Mouse (Mus musculus) urinary bladder, postnatal 4 days (tissue): ENCODE data around the gene Tspan31.

ENCODE experiments used
- DNase-seq, 2 experiments: peaks; one replicate each; pipeline ENCODE4 v3.0.0; 2021 to 2022; ENCODE audit warnings: low spot score in 2 of 2

The Tspan31 gene

GRCm38 (mm10) chr10:127070190-127071121, at the start of gene Tspan31:
TSS of gene Tspan31 (minus strand) at chr10:127070264.
- DNase-seq, result peak; percentile 83 to 85

- no peak for DNase-seq
Measured at GRCm38 (mm10) chr10:127119229-127119628, 49.2 kb upstream of the Tspan31 start.

DNA sequence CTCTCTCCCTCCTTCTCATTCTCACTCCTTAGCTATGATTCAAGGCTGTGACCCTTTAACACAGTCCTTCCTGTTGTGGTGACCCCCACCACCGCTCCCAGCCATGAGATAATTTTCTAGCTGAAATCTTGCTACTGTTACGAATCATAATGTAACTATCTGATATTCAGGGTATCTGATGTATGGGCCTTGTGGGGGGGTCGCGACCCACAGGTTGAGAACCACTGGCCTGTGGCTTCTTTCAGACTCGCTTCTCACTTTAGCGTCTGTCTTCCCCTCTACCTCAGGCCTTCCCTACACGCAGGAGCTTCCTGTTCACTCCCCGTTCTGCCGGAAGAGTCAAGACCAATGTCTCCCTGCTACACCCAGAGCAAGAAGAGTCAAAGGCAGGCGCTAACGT, 48.4 kb upstream of the Tspan31 start:
- no peak for DNase-seq

DNA sequence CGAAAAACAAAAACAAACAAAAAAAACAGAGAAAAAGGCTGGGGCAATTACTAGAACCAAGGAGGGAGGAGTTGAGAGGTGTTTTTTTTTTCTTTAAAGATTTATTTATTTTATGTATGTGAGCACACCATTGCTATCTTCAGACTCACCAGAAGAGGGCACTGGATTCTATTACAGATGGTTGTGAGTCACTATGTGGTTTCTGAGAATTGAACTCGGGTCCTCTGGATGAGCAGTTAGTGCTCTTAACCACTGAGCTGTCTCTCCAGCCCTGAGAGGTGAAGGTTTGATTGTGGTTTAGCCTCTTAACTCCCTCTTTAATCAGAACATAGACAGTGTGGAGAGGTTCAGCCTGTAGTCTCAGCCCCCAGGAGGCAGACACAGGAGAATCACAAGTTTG, 45.0 kb upstream of the Tspan31 start:
- no peak for DNase-seq

DNA sequence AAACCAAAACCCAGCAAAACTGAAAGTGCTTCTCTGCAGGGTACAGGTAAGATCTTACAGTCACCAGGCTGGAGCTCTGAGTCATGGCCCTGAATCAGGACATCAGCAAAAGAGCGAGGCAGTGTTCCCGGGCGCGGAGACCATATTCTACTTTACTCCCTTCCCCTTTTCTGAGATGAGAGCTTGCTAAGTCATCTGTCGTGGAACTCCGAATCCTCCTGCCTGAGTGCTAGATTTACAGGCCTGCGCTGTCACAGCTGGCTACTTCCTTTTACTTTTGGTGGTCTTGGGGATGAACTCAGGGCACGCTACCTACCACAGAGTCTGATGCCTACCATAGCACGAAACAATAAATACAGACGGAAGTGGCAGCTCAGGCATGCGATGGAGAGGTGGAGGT, 44.3 kb upstream of the Tspan31 start:
- DNase-seq, result no peak

DNA sequence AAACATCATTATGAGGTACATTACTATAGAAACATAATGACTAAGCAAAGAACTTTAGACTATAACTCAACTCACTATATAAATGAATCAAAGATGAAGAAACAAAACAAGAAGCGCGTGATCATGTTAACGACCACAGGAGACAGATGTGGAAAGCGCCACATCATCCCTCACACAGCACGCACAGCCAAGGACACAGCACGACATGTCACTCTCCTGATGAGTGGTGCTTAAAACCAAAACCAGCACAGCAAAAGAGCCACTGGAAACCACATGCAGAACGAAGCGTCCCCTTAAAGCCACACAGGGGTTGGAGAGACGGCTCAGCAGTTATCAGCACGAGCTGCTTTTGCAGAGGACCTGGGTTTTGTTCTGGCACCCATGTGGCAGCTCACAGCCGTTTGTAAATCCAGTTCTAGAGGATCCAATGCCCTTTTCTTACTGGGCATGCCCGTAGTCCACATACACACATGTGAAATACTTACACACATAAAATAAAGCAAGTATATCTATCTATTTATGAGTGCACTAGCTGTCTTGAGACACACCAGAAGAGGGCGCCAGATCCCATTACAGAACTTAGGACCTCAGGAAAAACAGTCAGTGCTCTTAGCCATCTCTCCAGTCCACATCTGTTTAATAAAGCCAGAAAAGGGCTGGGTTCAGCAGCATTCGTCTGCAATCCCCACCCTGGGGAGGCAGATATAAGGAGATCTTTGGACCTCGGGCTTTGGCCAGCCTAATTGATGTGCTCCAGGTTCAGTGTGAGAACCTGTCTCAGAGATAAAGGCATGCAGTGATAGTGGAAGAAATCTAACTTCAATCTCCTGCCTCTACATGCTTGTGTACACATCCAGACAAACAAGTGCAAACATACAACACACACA, 41.2 kb upstream of the Tspan31 start:
- DNase-seq, result no peak

- DNase-seq, result no peak
Measured at GRCm38 (mm10) chr10:127108262-127108583, 38.2 kb upstream of the Tspan31 start.

DNA sequence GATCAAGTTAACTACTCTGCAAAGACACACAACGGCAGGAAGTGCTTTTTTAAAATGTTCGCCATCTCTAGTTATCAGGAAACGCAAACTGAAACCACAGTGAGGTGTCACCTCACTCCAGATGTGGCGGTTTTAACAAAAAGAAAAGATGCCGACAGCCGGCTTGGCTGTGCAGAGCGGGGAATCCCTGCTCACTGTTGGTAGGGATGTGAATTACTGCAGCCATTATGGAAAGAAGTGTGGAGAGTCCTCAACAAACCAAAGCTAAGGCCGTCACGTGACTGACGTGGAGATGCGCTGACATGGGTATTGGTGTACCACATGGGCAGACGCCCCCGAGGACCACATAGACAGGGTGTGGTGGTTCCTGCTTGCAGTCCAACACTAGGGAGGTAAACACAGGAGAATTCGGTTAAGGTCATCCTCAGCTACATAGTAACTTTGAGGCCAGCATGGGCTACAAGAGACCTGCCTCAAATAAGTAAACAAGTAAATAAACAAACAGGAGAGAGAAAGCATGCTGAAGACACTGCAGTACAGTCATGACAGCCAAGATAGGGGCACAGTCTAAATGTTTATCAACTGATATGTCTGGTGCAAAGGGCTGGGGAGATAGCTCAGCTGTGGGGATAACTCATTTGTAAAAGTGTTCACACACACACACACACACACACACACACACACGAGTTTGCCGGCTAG, 37.6 kb upstream of the Tspan31 start:
- DNase-seq, result no peak

- DNase-seq, result no peak
Measured at GRCm38 (mm10) chr10:127103631-127104030, 33.6 kb upstream of the Tspan31 start.

- no peak for DNase-seq
Measured at GRCm38 (mm10) chr10:127101151-127101550, 31.1 kb upstream of the Tspan31 start.

DNA sequence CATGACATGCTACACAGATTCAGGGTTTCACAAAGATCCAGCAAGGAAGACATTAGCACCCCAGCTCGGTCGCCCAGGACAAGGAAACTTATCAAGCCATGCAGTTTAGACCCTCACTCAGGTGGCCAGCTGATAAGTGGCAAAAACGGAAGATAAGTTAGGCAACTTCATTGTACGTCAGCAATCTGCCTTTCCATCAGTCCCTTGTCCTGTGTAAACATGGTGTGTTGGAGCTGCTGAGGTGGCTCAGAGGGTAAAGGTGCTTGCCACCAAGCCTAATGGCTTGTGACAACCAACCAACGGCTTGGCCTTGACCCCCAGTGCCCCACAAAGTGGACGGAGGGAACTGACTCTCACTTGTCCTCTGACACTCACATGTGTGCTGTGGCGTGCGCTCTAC, 30.4 kb upstream of the Tspan31 start:
- no peak for DNase-seq

DNA sequence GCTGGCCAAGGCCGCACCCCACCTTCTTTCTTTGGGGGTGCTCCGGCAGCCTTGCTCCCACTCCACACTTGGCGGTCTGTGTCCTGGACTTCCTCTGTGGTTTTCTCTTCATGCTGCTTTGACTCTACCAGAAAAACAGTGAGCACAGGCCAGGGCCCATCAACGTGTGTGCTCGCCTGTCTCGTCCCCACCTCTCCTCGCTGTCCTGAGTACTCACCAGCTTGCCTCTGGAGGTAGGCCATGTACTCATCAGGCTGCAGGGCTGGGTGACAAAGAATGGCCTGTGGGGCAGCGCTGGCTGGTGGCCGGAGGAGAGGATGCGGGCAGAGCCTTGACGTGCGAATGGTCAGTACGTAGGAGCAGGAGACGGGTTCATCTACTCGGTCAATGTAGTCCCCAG, 29.8 kb upstream of the Tspan31 start:
- DNase-seq, result no peak

- DNase-seq, result no peak
Measured at GRCm38 (mm10) chr10:127099191-127099590, 29.1 kb upstream of the Tspan31 start.

GRCm38 (mm10) chr10:127098514-127098913, 28.4 kb upstream of the Tspan31 start:
- no peak for DNase-seq

DNA sequence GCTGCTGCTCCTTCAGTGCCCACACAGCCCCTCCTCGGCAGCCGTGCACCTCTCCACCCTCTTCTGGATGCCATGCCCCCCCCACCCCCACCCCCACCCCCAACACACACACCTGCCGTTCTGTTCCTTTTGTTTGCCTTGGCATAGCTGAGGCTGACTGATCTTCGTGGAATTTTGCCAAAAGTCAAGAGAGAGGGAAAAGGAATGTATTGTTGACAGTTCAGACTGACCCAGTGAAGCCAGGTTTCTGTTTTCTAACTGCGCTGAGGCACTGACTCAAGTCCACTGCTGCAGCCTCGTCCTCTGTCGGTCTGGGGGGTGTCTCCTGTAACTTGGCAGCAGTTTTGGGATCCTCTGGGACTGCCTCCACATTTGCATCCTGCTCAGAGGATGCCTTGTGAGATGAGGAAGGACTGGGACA, 24.3 kb upstream of the Tspan31 start:
- DNase-seq, result no peak

GRCm38 (mm10) chr10:127092742-127093141, 22.7 kb upstream of the Tspan31 start:
- no peak for DNase-seq

GRCm38 (mm10) chr10:127091507-127092396, 21.7 kb upstream of the Tspan31 start:
- no peak for DNase-seq

GRCm38 (mm10) chr10:127090560-127091411, 20.7 kb upstream of the Tspan31 start:
- no peak for DNase-seq

- no peak for DNase-seq
Measured at GRCm38 (mm10) chr10:127085633-127086032, 15.6 kb upstream of the Tspan31 start.

GRCm38 (mm10) chr10:127085052-127085451, 15.0 kb upstream of the Tspan31 start:
- no peak for DNase-seq
